In genomic region chr17:30539098-30539497, GRCm38 (mm10) we compare ENCODE assay signal across 8 mouse cellular contexts. TPM values are rescaled to one million over a fixed set of nuclear protein-coding genes. Genes with fewer than 3 reads are reported as not detected.
DNase-seq lines count a peak whose midpoint lies in the region; ATAC-seq lines count a peak whose summit lies in the region.

No protein-coding gene starts in this region.

- H3K27me3 ChIP-seq in midbrain, embryonic 16.5 days (ENCODE audit: control insufficient read depth, insufficient read depth, low read depth, low read length): no peaks in the 10 kb centered on the region
- no peaks in the 10 kb centered on the region for H3K27me3 ChIP-seq in midbrain, embryonic 10.5 days (ENCODE audit: low read depth, poor library complexity, severe bottlenecking)

- no peak overlapping the region for H3K4me3 ChIP-seq in midbrain, embryonic 16.5 days (ENCODE audit: low read depth, low read length)
- no peak overlapping the region for H3K4me3 ChIP-seq in midbrain, embryonic 10.5 days

- H3K36me3 ChIP-seq in midbrain, embryonic 16.5 days (ENCODE audit: control insufficient read depth, insufficient read depth, low read length): no peaks in the 10 kb centered on the region
- H3K36me3 ChIP-seq in midbrain, embryonic 10.5 days: no peaks in the 10 kb centered on the region

- peaks cover 15% of the 10 kb centered on the region; the same call in 1 of the 2 replicates for H3K4me1 ChIP-seq in midbrain, embryonic 16.5 days (ENCODE audit: control insufficient read depth, insufficient read depth, low read length)
- H3K4me1 ChIP-seq in midbrain, embryonic 10.5 days: peaks cover 15% of the 10 kb centered on the region

- no peak overlapping the region for H3K4me2 ChIP-seq in midbrain, embryonic 16.5 days (ENCODE audit: low read length)

- WGBS in midbrain, embryonic 16.5 days: 56% methylated on average over 8 of the region's 8 CpGs
- WGBS in midbrain, embryonic 10.5 days: 64% methylated on average over 8 of the region's 8 CpGs

- no peak overlapping the region for H3K9ac ChIP-seq in midbrain, embryonic 16.5 days (ENCODE audit: low read depth, low read length)

- no peak; the same call in 1 of the 2 replicates for ATAC-seq in cerebellum, adult (ENCODE audit: insufficient number of reproducible peaks, low FRiP score, low TSS enrichment)
- no peak for ATAC-seq in midbrain, embryonic 16.5 days

- H3K27ac ChIP-seq in midbrain, embryonic 16.5 days (ENCODE audit: low read length): peak overlapping the region; percentile 17; the same call in 1 of the 2 replicates
- no peak overlapping the region for H3K27ac ChIP-seq in midbrain, embryonic 10.5 days (replicated peaks)

- no peaks in the 10 kb centered on the region for H3K9me3 ChIP-seq in midbrain, embryonic 16.5 days (replicated peaks; ENCODE audit: control insufficient read depth, low read length, poor library complexity, severe bottlenecking)
- H3K9me3 ChIP-seq in midbrain, embryonic 10.5 days (replicated peaks): no peaks in the 10 kb centered on the region

- peak; percentile 50 for DNase-seq in cerebellum, adult 11 months
- no peak for DNase-seq in midbrain, embryonic 10.5 days (ENCODE audit: low spot score)
- DNase-seq in kidney, adult 8-10 months: peak; percentile 33 to 60
- DNase-seq in lung, postnatal 10 days: peak; percentile 56
- DNase-seq in retina, embryonic 14.5 days (ENCODE audit: low spot score): no peak
- DNase-seq in thymus, adult 18-20 months: no peak

RNA-seq across cellular contexts. Expression of gene Btbd9, which starts 37.2 kb away (rescaled TPM):
- polyA plus RNA-seq in midbrain, embryonic 16.5 days (2015; fragmentation: Nextera tagmentation; extraction: Ambion mirVana): 164 and 167 TPM in 2 replicates
- 63.0 and 74.5 TPM in 2 replicates for polyA plus RNA-seq in midbrain, embryonic 10.5 days (2016; fragmentation: Nextera tagmentation; extraction: Ambion mirVana)

Comparison
In these comparisons a context has a peak if more than half of its experiments do, and no peak if none do; other contexts are left out.
1. DNase-seq: peak in cerebellum, adult 11 months (single experiment), kidney, adult 8-10 months (2 of 2) and lung, postnatal 10 days (single experiment); none in midbrain, embryonic 10.5 days (single experiment), retina, embryonic 14.5 days (single experiment) and thymus, adult 18-20 months (0 of 2).